Mouse (Mus musculus) neural tube, embryonic 13.5 days (tissue): ENCODE measurements around the gene Zdhhc21. TPM values are rescaled to one million over a fixed set of nuclear protein-coding genes. Genes with fewer than 3 reads are reported as not detected.

ENCODE experiments used
- ATAC-seq: fragments of 200-750 bp; cut with Nextera tagmentation; 2 replicates; pipeline ENCODE4 v1.8.0; 2017; ENCODE audit warnings: low read depth, mild to moderate bottlenecking, moderate TSS enrichment, moderate library complexity
- H3K27ac ChIP-seq: fragments of 300-500 bp; sonication (generic); replicated peaks from 2 replicates; pipeline ENCODE4 v1.5.1; 2015; ENCODE audit warnings: moderate library complexity, mild to moderate bottlenecking, inconsistent platforms
- H3K27me3 ChIP-seq: fragments of 300-500 bp; sonication (generic); 2 replicates; pipeline ENCODE4 v1.6.1; 2015; ENCODE audit warnings: mild to moderate bottlenecking, inconsistent platforms
- H3K36me3 ChIP-seq: fragments of 300-500 bp; sonication (generic); 2 replicates; pipeline ENCODE4 v1.6.1; 2015; ENCODE audit warnings: mild to moderate bottlenecking, inconsistent platforms
- H3K4me1 ChIP-seq: fragments of 300-500 bp; sonication (generic); replicated peaks from 2 replicates; pipeline ENCODE4 v1.6.1; 2015; ENCODE audit warnings: inconsistent platforms
- H3K4me2 ChIP-seq: fragments of 300-500 bp; sonication (generic); 2 replicates; pipeline ENCODE4 v1.6.1; 2015; ENCODE audit warnings: inconsistent platforms, mild to moderate bottlenecking, moderate library complexity
- H3K4me3 ChIP-seq: fragments of 300-500 bp; sonication (generic); 2 replicates; pipeline ENCODE4 v1.5.1; 2015; ENCODE audit warnings: mild to moderate bottlenecking, inconsistent platforms
- H3K9ac ChIP-seq: fragments of 300-500 bp; sonication (generic); 2 replicates; pipeline ENCODE4 v1.6.1; 2015; ENCODE audit warnings: moderate library complexity, mild to moderate bottlenecking, inconsistent platforms
- H3K9me3 ChIP-seq: fragments of 300-500 bp; sonication (generic); 2 replicates; pipeline ENCODE4 v1.6.1; 2016; ENCODE audit warnings: inconsistent platforms
- WGBS: fragments of 180-500 bp; shearing (Covaris S2); methylation state at CpG from one replicate; pipeline ENCODE4 v1.1.7; 2015; 5-methylcytosine and 5-hydroxymethylcytosine counted together
- polyA plus RNA-seq: library from polyadenylated mRNA; unstranded; fragments of >200 nt; fragmentation: Nextera tagmentation; extraction: Ambion mirVana; gene quantifications from 2 replicates; pipeline ENCODE4 v1.2.1, GENCODE M21; 2015

The Zdhhc21 gene
- polyA plus RNA-seq, 1 experiment from 2014 or later: 14.8 TPM

GRCm38 (mm10) chr4:82880243-82880642 is 20.5 kb upstream of the Zdhhc21 start:
- Histone ChIP-seq H3K4me2 (no peak overlapping the region), H3K27me3 (no peaks in the 10 kb centered on the region), H3K9me3 (no peaks in the 10 kb centered on the region), H3K27ac (no peak overlapping the region), H3K4me1 (peaks cover 5% of the 10 kb centered on the region; the same call in 1 of the 2 replicates), H3K36me3 (no peaks in the 10 kb centered on the region), H3K9ac (no peak overlapping the region), H3K4me3 (no peak overlapping the region)
- no peak for ATAC-seq
- WGBS: 84% methylated on average over 2 of the region's 2 CpGs

DNA sequence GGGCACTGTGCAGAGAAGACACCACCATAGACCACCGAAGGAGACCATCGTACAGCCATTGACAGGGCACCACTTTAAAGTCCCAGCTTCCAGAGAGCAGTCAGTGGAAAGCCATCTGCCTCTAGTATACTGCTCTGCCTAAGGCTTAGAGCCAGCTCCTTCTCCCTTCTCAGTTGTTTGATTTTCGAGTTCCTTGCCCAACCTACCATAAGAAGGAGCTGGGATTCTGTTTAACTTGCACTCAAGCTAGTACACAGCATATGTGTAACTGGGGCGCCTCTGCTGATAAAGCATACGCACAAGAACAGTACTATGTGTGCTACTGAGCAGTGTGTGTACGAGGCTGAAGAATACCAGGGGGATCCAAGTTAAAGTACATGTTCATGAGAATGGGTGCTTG is 19.4 kb upstream of the Zdhhc21 start:
- no peak for ATAC-seq
- no peaks in the 10 kb centered on the region for H3K36me3 ChIP-seq
- 82% methylated on average over 6 of the region's 6 CpGs for WGBS
- H3K4me1 ChIP-seq: no peaks in the 10 kb centered on the region
- no peak overlapping the region for H3K27ac ChIP-seq
- no peak overlapping the region for H3K4me2 ChIP-seq
- no peak overlapping the region for H3K4me3 ChIP-seq
- H3K9ac ChIP-seq: no peak overlapping the region
- H3K9me3 ChIP-seq: no peaks in the 10 kb centered on the region
- no peaks in the 10 kb centered on the region for H3K27me3 ChIP-seq

DNA sequence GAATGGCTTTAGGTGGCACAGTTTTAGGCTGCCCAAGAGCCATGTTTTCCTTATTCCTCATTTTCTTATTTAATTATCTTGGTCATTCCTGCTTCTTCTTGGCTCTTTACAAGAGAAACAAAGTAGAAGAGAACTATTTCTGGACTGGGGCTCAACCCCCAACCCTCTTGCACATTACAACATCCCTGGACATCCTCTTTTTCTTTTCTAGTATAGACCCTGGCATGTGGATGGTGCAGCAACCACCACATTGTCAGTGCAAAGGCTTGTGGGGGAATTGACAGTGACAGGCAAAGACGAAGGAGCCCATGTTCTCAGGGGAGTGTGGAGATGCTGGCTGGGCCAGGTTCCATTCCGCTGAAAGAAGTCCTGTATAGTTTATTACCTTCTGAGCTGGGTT is 16.9 kb upstream of the Zdhhc21 start:
- WGBS: 78% methylated on average over 2 of the region's 2 CpGs
- ATAC-seq: no peak

GRCm38 (mm10) chr4:82875532-82875931 is 15.8 kb upstream of the Zdhhc21 start:
- Histone ChIP-seq H3K4me3 (no peak overlapping the region), H3K9me3 (no peaks in the 10 kb centered on the region), H3K27me3 (no peaks in the 10 kb centered on the region), H3K27ac (no peak overlapping the region), H3K4me2 (no peak overlapping the region), H3K36me3 (no peaks in the 10 kb centered on the region), H3K4me1 (peaks cover 4% of the 10 kb centered on the region; the same call in 1 of the 2 replicates), H3K9ac (no peak overlapping the region)
- ATAC-seq: no peak
- WGBS: 72% methylated on average over 4 of the region's 4 CpGs

More for the DNA sequence above, 16.9 kb upstream of the Zdhhc21 start:
- Histone ChIP-seq H3K27me3 (no peaks in the 10 kb centered on the region), H3K9ac (no peak overlapping the region), H3K4me3 (no peak overlapping the region), H3K9me3 (no peaks in the 10 kb centered on the region), H3K4me1 (peaks cover 4% of the 10 kb centered on the region; the same call in 1 of the 2 replicates), H3K27ac (no peak overlapping the region), H3K36me3 (no peaks in the 10 kb centered on the region), H3K4me2 (no peak overlapping the region)

- H3K9ac ChIP-seq: no peak overlapping the region
- H3K36me3 ChIP-seq: no peaks in the 10 kb centered on the region
- H3K27me3 ChIP-seq: no peaks in the 10 kb centered on the region
- H3K4me2 ChIP-seq: no peak overlapping the region
- no peak for ATAC-seq
- no peak overlapping the region for H3K27ac ChIP-seq
- WGBS: 71% methylated on average over 4 of the region's 4 CpGs
- H3K4me1 ChIP-seq: peaks cover 4% of the 10 kb centered on the region; the same call in 1 of the 2 replicates
- H3K4me3 ChIP-seq: no peak overlapping the region
- no peaks in the 10 kb centered on the region for H3K9me3 ChIP-seq
These were observed 15.0 kb upstream of the Zdhhc21 start for GRCm38 (mm10) chr4:82874791-82875190.

GRCm38 (mm10) chr4:82872548-82872947 is 12.8 kb upstream of the Zdhhc21 start:
- no peaks in the 10 kb centered on the region for H3K27me3 ChIP-seq
- H3K36me3 ChIP-seq: no peaks in the 10 kb centered on the region
- no peak overlapping the region for H3K4me2 ChIP-seq
- H3K4me1 ChIP-seq: peaks cover 4% of the 10 kb centered on the region; the same call in 1 of the 2 replicates
- H3K9me3 ChIP-seq: no peaks in the 10 kb centered on the region
- ATAC-seq: no peak
- WGBS: 81% methylated on average over 4 of the region's 4 CpGs
- no peak overlapping the region for H3K27ac ChIP-seq
- H3K4me3 ChIP-seq: no peak overlapping the region
- H3K9ac ChIP-seq: no peak overlapping the region

GRCm38 (mm10) chr4:82872121-82872520 is 12.4 kb upstream of the Zdhhc21 start:
- Histone ChIP-seq H3K27ac (no peak overlapping the region), H3K9ac (no peak overlapping the region), H3K4me1 (peaks cover 4% of the 10 kb centered on the region; the same call in 1 of the 2 replicates), H3K27me3 (no peaks in the 10 kb centered on the region), H3K4me2 (no peak overlapping the region), H3K36me3 (no peaks in the 10 kb centered on the region), H3K9me3 (no peaks in the 10 kb centered on the region), H3K4me3 (no peak overlapping the region)
- 45% methylated on average over 6 of the region's 6 CpGs for WGBS
- no peak for ATAC-seq

- ATAC-seq: no peak
- peaks cover 4% of the 10 kb centered on the region; the same call in 1 of the 2 replicates for H3K4me1 ChIP-seq
- H3K36me3 ChIP-seq: no peaks in the 10 kb centered on the region
- 84% methylated on average over 6 of the region's 6 CpGs for WGBS
- H3K27me3 ChIP-seq: no peaks in the 10 kb centered on the region
- H3K9me3 ChIP-seq: no peaks in the 10 kb centered on the region
- no peak overlapping the region for H3K27ac ChIP-seq
- H3K4me2 ChIP-seq: no peak overlapping the region
- H3K9ac ChIP-seq: no peak overlapping the region
- no peak overlapping the region for H3K4me3 ChIP-seq
These were observed 11.2 kb upstream of the Zdhhc21 start for GRCm38 (mm10) chr4:82870931-82871330.

DNA sequence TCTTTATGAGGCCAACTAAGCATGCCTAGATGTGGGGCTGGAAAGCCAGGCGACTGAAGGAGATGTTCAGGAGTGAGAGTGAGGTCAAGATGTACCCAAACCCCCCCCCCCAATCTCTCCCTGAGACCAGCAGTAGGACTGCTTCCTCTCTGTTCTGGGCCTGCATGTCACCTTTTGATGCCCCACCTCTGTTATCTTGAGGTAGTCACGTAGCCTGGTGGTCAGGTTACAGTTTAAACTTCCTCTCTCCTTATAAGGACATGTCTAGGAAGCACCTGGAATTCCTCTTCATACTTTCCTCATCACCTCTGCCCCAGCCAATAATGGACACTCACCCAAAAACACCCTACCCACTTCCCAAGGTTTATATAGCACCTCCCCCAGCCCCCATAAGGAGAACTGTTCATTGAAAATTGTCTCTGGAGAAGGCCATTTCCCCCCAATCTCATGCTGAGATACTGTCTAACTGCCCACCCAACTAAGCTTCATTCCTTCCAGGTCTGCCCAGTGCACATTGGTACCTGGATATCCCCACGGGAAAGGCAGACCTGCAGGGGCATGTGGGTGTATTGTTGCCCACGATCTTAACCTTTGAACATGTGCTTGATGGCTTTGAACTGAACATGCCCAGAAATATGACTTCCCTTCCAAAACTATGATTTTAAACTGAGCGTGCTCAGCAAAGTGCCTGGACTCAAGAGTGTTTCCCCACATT is 8.1 kb upstream of the Zdhhc21 start:
- Histone ChIP-seq H3K27ac (no peak overlapping the region), H3K4me3 (no peak overlapping the region), H3K4me1 (peaks cover 7% of the 10 kb centered on the region; the same call in 1 of the 2 replicates), H3K4me2 (no peak overlapping the region), H3K9ac (no peak overlapping the region), H3K36me3 (no peaks in the 10 kb centered on the region), H3K27me3 (no peaks in the 10 kb centered on the region), H3K9me3 (no peaks in the 10 kb centered on the region)
- 92% methylated on average over 5 of the region's 5 CpGs for WGBS
- ATAC-seq: no peak

- H3K4me3 ChIP-seq: no peak overlapping the region
- H3K9me3 ChIP-seq: no peaks in the 10 kb centered on the region
- no peak overlapping the region for H3K4me2 ChIP-seq
- no peak overlapping the region for H3K9ac ChIP-seq
- no peaks in the 10 kb centered on the region for H3K27me3 ChIP-seq
- no peak overlapping the region for H3K27ac ChIP-seq
- peaks cover 5% of the 10 kb centered on the region; the same call in 1 of the 2 replicates for H3K4me1 ChIP-seq
- whole genome bisulfite sequencing: 64% methylated on average over 4 of the region's 4 CpGs
- ATAC-seq: no peak
- no peaks in the 10 kb centered on the region for H3K36me3 ChIP-seq
These were observed 7.4 kb upstream of the Zdhhc21 start for GRCm38 (mm10) chr4:82867111-82867510.

- H3K9ac ChIP-seq: no peak overlapping the region
- H3K4me2 ChIP-seq: no peak overlapping the region
- H3K4me1 ChIP-seq: 0 out of 2 replicates have a peak, but pooled peaks cover 8% of the 10 kb centered on the region
- H3K27me3 ChIP-seq: no peaks in the 10 kb centered on the region
- H3K4me3 ChIP-seq: no peak overlapping the region
- no peak overlapping the region for H3K27ac ChIP-seq
- H3K9me3 ChIP-seq: no peaks in the 10 kb centered on the region
- no peaks in the 10 kb centered on the region for H3K36me3 ChIP-seq
- WGBS: 83% methylated on average over 8 of the region's 8 CpGs
- no peak for ATAC-seq
These were observed 5.4 kb upstream of the Zdhhc21 start for GRCm38 (mm10) chr4:82864974-82865699.

GRCm38 (mm10) chr4:82863316-82863715 is 3.6 kb upstream of the Zdhhc21 start:
- 74% methylated on average over 8 of the region's 8 CpGs for WGBS
- Histone ChIP-seq H3K4me2 (no peak overlapping the region), H3K4me3 (no peak overlapping the region), H3K9ac (no peak overlapping the region), H3K9me3 (no peaks in the 10 kb centered on the region), H3K4me1 (peaks cover 20% of the 10 kb centered on the region), H3K27me3 (no peaks in the 10 kb centered on the region), H3K27ac (peak overlapping the region; percentile 42; the same call in 1 of the 2 replicates), H3K36me3 (no peaks in the 10 kb centered on the region)
- no peak; the same call in 1 of the 2 replicates for ATAC-seq
